Mouse (Mus musculus) CH12.LX (cell line): ENCODE measurements around the gene Sdhaf2. TPM values are rescaled to one million over a fixed set of nuclear protein-coding genes. Genes with fewer than 3 reads are reported as not detected.

Experiments used
- DNase-seq: peaks from one replicate; pipeline ENCODE4 v3.0.0-alpha.2; 2013; ENCODE audit errors: extremely low read depth
- H3K27ac ChIP-seq: 2 replicates; pipeline ENCODE4 v1.5.1; 2012; ENCODE audit warnings: low read depth, mild to moderate bottlenecking, control low read depth, moderate library complexity; ENCODE audit not compliant: insufficient read depth
- H3K27me3 ChIP-seq: replicated peaks from 2 replicates; pipeline ENCODE3; 2012; ENCODE audit warnings: inconsistent platforms
- H3K36me3 ChIP-seq, 2 experiments: replicated peaks in 1 of 2; 2 replicates each; pipeline versions ENCODE3 to v1.6.1; 2012; ENCODE audit warnings: inconsistent platforms in 1 of 2, low read length in 1 of 2, mild to moderate bottlenecking in 1 of 2, mixed read lengths in 1 of 2, moderate library complexity in 1 of 2; ENCODE audit not compliant: control insufficient read depth in 1 of 2, insufficient read depth in 1 of 2
- H3K4me1 ChIP-seq, 2 experiments: 2 replicates each; pipeline ENCODE4 v1.6.1; 2012; ENCODE audit warnings: inconsistent platforms in 1 of 2, moderate library complexity in 1 of 2; ENCODE audit not compliant: insufficient read depth in 2 of 2, control insufficient read depth in 1 of 2
- H3K4me2 ChIP-seq: 2 replicates; pipeline ENCODE4 v1.6.1; 2012; ENCODE audit warnings: low read depth, mild to moderate bottlenecking, control low read depth; ENCODE audit not compliant: poor library complexity, insufficient read depth, severe bottlenecking
- H3K4me3 ChIP-seq, 3 experiments: fragments of 150-350 bp in 1 of 3; sonication (generic) in 1 of 3; replicated peaks in 1 of 3; 2 replicates each; pipeline versions ENCODE3 to v1.5.1; 2011 to 2012; ENCODE audit warnings: low read depth in 2 of 3, low read length in 2 of 3, mild to moderate bottlenecking in 2 of 3, moderate library complexity in 2 of 3, control low read depth in 1 of 3, improper control_type of control experiment in 1 of 3, inconsistent platforms in 1 of 3, mixed read lengths in 1 of 3; ENCODE audit not compliant: poor library complexity in 1 of 3
- H3K79me2 ChIP-seq: replicated peaks from 2 replicates; pipeline ENCODE4 v1.6.1; 2012; ENCODE audit warnings: mild to moderate bottlenecking, moderate library complexity; ENCODE audit not compliant: control insufficient read depth, poor library complexity, insufficient read depth, severe bottlenecking; ENCODE audit errors: extremely low read depth
- H3K9ac ChIP-seq: 2 replicates; pipeline ENCODE4 v1.6.1; 2012; ENCODE audit warnings: low read depth, mild to moderate bottlenecking, control low read depth, moderate library complexity; ENCODE audit not compliant: insufficient read depth
- H3K9me3 ChIP-seq: replicated peaks from 2 replicates; pipeline ENCODE3; 2012; ENCODE audit warnings: low read length, inconsistent platforms, mixed read lengths
- E2F4 ChIP-seq: IDR thresholded peaks from 2 replicates; pipeline ENCODE4 v1.6.1; 2011; ENCODE audit warnings: low read depth, low read length, improper control_type of control experiment; ENCODE audit not compliant: insufficient replicate concordance
- EP300 ChIP-seq: IDR thresholded peaks from 2 replicates; pipeline ENCODE4 v1.6.1; 2011; ENCODE audit warnings: low read length, improper control_type of control experiment
- ETS1 ChIP-seq: conservative IDR thresholded peaks from 2 replicates; pipeline ENCODE4 v1.6.1; 2012; ENCODE audit warnings: low read depth, mild to moderate bottlenecking, inconsistent platforms, low read length, improper control_type of control experiment, moderate library complexity
- GABPA ChIP-seq: IDR thresholded peaks from 2 replicates; pipeline ENCODE4 v1.6.1; 2012; ENCODE audit warnings: low read depth, low read length, improper control_type of control experiment, inconsistent platforms; ENCODE audit not compliant: insufficient replicate concordance
- HCFC1 ChIP-seq: IDR thresholded peaks from 2 replicates; pipeline ENCODE4 v1.6.1; 2012; ENCODE audit warnings: low read depth, mild to moderate bottlenecking, inconsistent platforms, low read length, improper control_type of control experiment
- JUN ChIP-seq: IDR thresholded peaks from 2 replicates; pipeline ENCODE4 v1.6.1; 2011; ENCODE audit warnings: low read depth, mild to moderate bottlenecking, low read length, improper control_type of control experiment, moderate library complexity; ENCODE audit not compliant: insufficient read depth
- KAT2A ChIP-seq: IDR thresholded peaks from 2 replicates; pipeline ENCODE4 v1.6.1; 2012; ENCODE audit warnings: low read length, improper control_type of control experiment, inconsistent platforms; ENCODE audit not compliant: insufficient replicate concordance
- MAFK ChIP-seq: IDR thresholded peaks from 2 replicates; pipeline ENCODE4 v1.6.1; 2011; ENCODE audit warnings: low read length, improper control_type of control experiment; ENCODE audit not compliant: insufficient replicate concordance
- MAZ ChIP-seq: IDR thresholded peaks from 2 replicates; pipeline ENCODE4 v1.6.1; 2012; ENCODE audit warnings: low read depth, mild to moderate bottlenecking, inconsistent platforms, low read length, improper control_type of control experiment, moderate library complexity
- MEF2A ChIP-seq: IDR thresholded peaks from 2 replicates; pipeline ENCODE4 v1.6.1; 2014; ENCODE audit warnings: low read depth, mild to moderate bottlenecking, inconsistent platforms, low read length, improper control_type of control experiment, borderline replicate concordance
- POLR2A ChIP-seq: IDR thresholded peaks from 2 replicates; pipeline ENCODE4 v1.6.1; 2011; ENCODE audit warnings: low read depth, mild to moderate bottlenecking, improper control_type of control experiment, low read length
- SIN3A ChIP-seq: IDR thresholded peaks from 2 replicates; pipeline ENCODE4 v1.6.1; 2012; ENCODE audit warnings: low read length, improper control_type of control experiment, inconsistent platforms
- SMC3 ChIP-seq: IDR thresholded peaks from 2 replicates; pipeline ENCODE4 v1.6.1; 2011; ENCODE audit warnings: low read depth, low read length, improper control_type of control experiment
- UBTF ChIP-seq: IDR thresholded peaks from 2 replicates; pipeline ENCODE4 v1.6.1; 2012; ENCODE audit warnings: low read depth, mild to moderate bottlenecking, inconsistent platforms, low read length, improper control_type of control experiment, moderate library complexity
- USF2 ChIP-seq: conservative IDR thresholded peaks from 2 replicates; pipeline ENCODE4 v1.6.1; 2011; ENCODE audit warnings: low read depth, low read length, improper control_type of control experiment
- ZC3H11A ChIP-seq: IDR thresholded peaks from 2 replicates; pipeline ENCODE4 v1.6.1; 2012; ENCODE audit warnings: low read depth, mild to moderate bottlenecking, inconsistent platforms, low read length, improper control_type of control experiment
- ZKSCAN1 ChIP-seq: IDR thresholded peaks from 2 replicates; pipeline ENCODE4 v1.6.1; 2012; ENCODE audit warnings: low read depth, inconsistent platforms, low read length, improper control_type of control experiment, borderline replicate concordance
- ZMIZ1 ChIP-seq: IDR thresholded peaks from 2 replicates; pipeline ENCODE4 v1.6.1; 2012; ENCODE audit warnings: low read depth, mild to moderate bottlenecking, inconsistent platforms, low read length, improper control_type of control experiment
- dilution Hi-C: fragments of 300-500 bp; cut with MboI; formaldehyde crosslinking; loops from 2 replicates; pipeline ENCODE4 v1.14.3; 2020; ENCODE audit warnings: low sequenced_read_pairs; ENCODE audit not compliant: extremely low pct_unique_long_range_greater_than_20kb, extremely low pct_ligation_motif_present
- in situ Hi-C: fragments of 300-500 bp; cut with MboI; formaldehyde crosslinking; loops from 3 replicates; pipeline ENCODE4 v1.14.3; 2019; ENCODE audit warnings: low sequenced_read_pairs, low pct_ligation_motif_present, low pct_unique_long_range_greater_than_20kb, mixed read lengths
- polyA plus RNA-seq: library from polyadenylated mRNA; unstranded; fragments of >175 nt; gene quantifications from 2 replicates; pipeline ENCODE4 v1.2.1, GENCODE M21; 2012; ENCODE audit warnings: low read depth; ENCODE audit not compliant: insufficient read length
- total RNA-seq, 2 experiments: library from RNA; depleted of rRNA; stranded (reverse); fragments of 300-350 nt in 1 of 2; fragments of >200 nt in 1 of 2; gene quantifications; 2 replicates each; pipeline ENCODE4 v1.2.3; 2012 to 2014

The Sdhaf2 gene
- total and polyA plus RNA-seq, 3 experiments, result 31.7 to 96.0 (median 57.3) TPM

- no peak overlapping the region for H3K4me2 ChIP-seq
- no peaks in the 10 kb centered on the region for H3K79me2 ChIP-seq
- peaks cover 5 to 21% of the 10 kb centered on the region in 2 experiments for H3K36me3 ChIP-seq
- no peak for DNase-seq
- in situ Hi-C loops (no loop called here), dilution Hi-C loops (no loop called here)
- H3K9me3 ChIP-seq, result no peaks in the 10 kb centered on the region
- H3K27ac ChIP-seq, result no peak overlapping the region
- H3K4me3 ChIP-seq, result no peak overlapping the region
- H3K27me3 ChIP-seq, result no peaks in the 10 kb centered on the region
- H3K9ac ChIP-seq, result no peak overlapping the region
- no peak for TF ChIP-seq ZMIZ1
- TF ChIP-seq MAFK, result no peak
- no peak for TF ChIP-seq SMC3
- no peak for TF ChIP-seq E2F4
- no peak for TF ChIP-seq HCFC1
- TF ChIP-seq ZC3H11A, result no peak
- TF ChIP-seq KAT2A, result no peak
- no peak for TF ChIP-seq ETS1
- no peak for TF ChIP-seq JUN
- no peak for TF ChIP-seq USF2
- TF ChIP-seq POLR2A, result no peak
- no peak for TF ChIP-seq SIN3A
- TF ChIP-seq MAZ, result no peak
- peaks cover 0 to 8% of the 10 kb centered on the region in 2 experiments; a peak in 1 of 4 replicates for H3K4me1 ChIP-seq
These were observed 39.3 kb upstream of the Sdhaf2 start for GRCm38 (mm10) chr19:10565217-10565616.

- Histone ChIP-seq H3K9me3 (no peaks in the 10 kb centered on the region), H3K4me3 (no peak overlapping the region), H3K4me2 (no peak overlapping the region), H3K79me2 (no peaks in the 10 kb centered on the region), H3K4me1 (peaks cover 0 to 8% of the 10 kb centered on the region in 2 experiments; a peak in 2 of 4 replicates), H3K27ac (no peak overlapping the region), H3K36me3 (peaks cover 0 to 11% of the 10 kb centered on the region in 2 experiments), H3K27me3 (no peaks in the 10 kb centered on the region), H3K9ac (no peak overlapping the region)
- no peak for DNase-seq
- in situ Hi-C loops, result loop anchor here (5.0 kb wide), 1 partner anchor 38 kb away; no protein-coding TSS in a partner anchor
- dilution Hi-C loops, result no loop called here
- TF ChIP-seq ZMIZ1 (no peak), JUN (no peak), MAZ (no peak), MEF2A (no peak), EP300 (no peak), GABPA (no peak), ETS1 (no peak), KAT2A (no peak), UBTF (no peak), ZKSCAN1 (no peak)
These were observed 38.3 kb upstream of the Sdhaf2 start for GRCm38 (mm10) chr19:10564278-10564677.
